Mouse (Mus musculus) limb, embryonic 11.5 days (tissue): ENCODE data around the gene Ap1b1. TPM values are rescaled to one million over a fixed set of nuclear protein-coding genes. Genes with fewer than 3 reads are reported as not detected.

Experiments
- ATAC-seq: fragments of 200-750 bp; cut with Nextera tagmentation; 2 replicates; pipeline ENCODE4 v1.8.0; 2017; ENCODE audit warnings: low read depth; ENCODE audit not compliant: insufficient number of reproducible peaks, low FRiP score, low TSS enrichment
- DNase-seq: peaks from one replicate; pipeline ENCODE4 v3.0.0-alpha.2; 2015; ENCODE audit warnings: low spot score
- H3K27ac ChIP-seq: fragments of 300-500 bp; sonication (generic); replicated peaks from 2 replicates; pipeline ENCODE4 v1.5.1; 2014; ENCODE audit warnings: low read depth, mild to moderate bottlenecking, low read length
- H3K27me3 ChIP-seq: fragments of 300-500 bp; sonication (generic); 2 replicates; pipeline ENCODE4 v1.6.1; 2014; ENCODE audit warnings: mild to moderate bottlenecking, low read length, mixed read lengths; ENCODE audit not compliant: control insufficient read depth, insufficient read depth
- H3K36me3 ChIP-seq: fragments of 300-500 bp; sonication (generic); 2 replicates; pipeline ENCODE4 v1.6.1; 2014; ENCODE audit warnings: mild to moderate bottlenecking, low read length, moderate library complexity, mixed read lengths; ENCODE audit not compliant: control insufficient read depth, insufficient read depth
- H3K4me1 ChIP-seq: fragments of 300-500 bp; sonication (generic); 2 replicates; pipeline ENCODE4 v1.6.1; 2014; ENCODE audit warnings: low read length, mixed read lengths; ENCODE audit not compliant: control insufficient read depth, insufficient read depth
- H3K4me2 ChIP-seq: fragments of 300-500 bp; sonication (generic); 2 replicates; pipeline ENCODE4 v1.6.1; 2014; ENCODE audit warnings: low read depth, mild to moderate bottlenecking, moderate library complexity; ENCODE audit not compliant: severe bottlenecking
- H3K4me3 ChIP-seq: fragments of 300-500 bp; sonication (generic); 2 replicates; pipeline ENCODE4 v1.5.1; 2014; ENCODE audit warnings: low read depth, low read length
- H3K9ac ChIP-seq: fragments of 300-500 bp; sonication (generic); 2 replicates; pipeline ENCODE4 v1.6.1; 2014; ENCODE audit warnings: mild to moderate bottlenecking, low read length
- H3K9me3 ChIP-seq: fragments of 300-500 bp; sonication (generic); 2 replicates; pipeline ENCODE4 v1.6.1; 2016; ENCODE audit warnings: low read length; ENCODE audit not compliant: control insufficient read depth
- WGBS: fragments of 180-500 bp; shearing (Covaris S2); extraction: QIAGEN DNeasy Blood & Tissue Kit; methylation state at CpG from one replicate; pipeline ENCODE4 v1.1.7; 2014; 5-methylcytosine and 5-hydroxymethylcytosine counted together
- polyA plus RNA-seq: library from polyadenylated mRNA; unstranded; fragments of >200 nt; fragmentation: Nextera tagmentation; extraction: Ambion mirVana; gene quantifications from 2 replicates; pipeline ENCODE4 v1.2.1, GENCODE M21; 2014

The Ap1b1 gene
- polyA plus RNA-seq, 1 experiment from 2014 or later, result 48.9 TPM

DNA sequence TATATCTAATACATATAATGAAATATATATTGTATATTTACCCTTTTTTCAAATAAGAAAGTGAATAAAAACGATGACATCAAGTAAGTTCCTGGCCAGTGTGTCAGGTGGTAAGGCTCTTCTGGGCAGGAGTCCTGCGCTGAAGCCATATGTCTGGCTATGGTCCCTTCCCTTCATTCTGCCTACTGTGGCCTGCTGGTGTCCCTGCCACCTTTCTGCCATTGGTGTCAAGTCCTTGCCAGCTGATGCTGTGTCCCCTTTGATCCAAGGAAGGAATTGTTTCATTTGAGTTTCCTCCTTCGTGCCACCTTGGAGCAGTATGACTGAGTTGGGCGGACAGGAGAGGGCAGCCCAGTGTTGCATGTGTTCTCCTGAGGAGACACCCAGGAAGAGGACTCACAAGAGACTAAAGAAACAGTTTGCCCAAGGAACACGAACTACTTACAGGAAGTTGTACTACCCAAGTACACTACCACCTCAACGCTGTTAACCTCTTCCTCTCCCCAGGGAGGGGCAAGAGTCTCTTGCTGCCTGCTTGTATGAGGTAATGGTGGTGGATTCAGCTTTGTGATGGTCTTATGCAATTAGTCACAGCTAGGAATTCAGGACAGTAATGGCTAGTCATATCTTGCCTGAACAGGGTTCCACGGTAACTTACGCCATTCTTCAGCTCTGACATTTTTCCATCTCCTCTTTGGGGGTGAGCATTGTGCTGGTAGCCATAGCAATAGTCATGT, 56.2 kb downstream of the Ap1b1 start:
- no peaks in the 10 kb centered on the region for H3K27me3 ChIP-seq
- peaks cover 11% of the 10 kb centered on the region for H3K36me3 ChIP-seq
- no peak overlapping the region for H3K27ac ChIP-seq
- H3K9me3 ChIP-seq, result no peaks in the 10 kb centered on the region
- WGBS, result 92% methylated on average over 8 of the region's 8 CpGs
- H3K9ac ChIP-seq, result no peak overlapping the region
- no peak overlapping the region for H3K4me2 ChIP-seq
- H3K4me1 ChIP-seq, result no peaks in the 10 kb centered on the region
- ATAC-seq, result no peak
- H3K4me3 ChIP-seq, result no peak overlapping the region
- DNase-seq, result no peak

DNA sequence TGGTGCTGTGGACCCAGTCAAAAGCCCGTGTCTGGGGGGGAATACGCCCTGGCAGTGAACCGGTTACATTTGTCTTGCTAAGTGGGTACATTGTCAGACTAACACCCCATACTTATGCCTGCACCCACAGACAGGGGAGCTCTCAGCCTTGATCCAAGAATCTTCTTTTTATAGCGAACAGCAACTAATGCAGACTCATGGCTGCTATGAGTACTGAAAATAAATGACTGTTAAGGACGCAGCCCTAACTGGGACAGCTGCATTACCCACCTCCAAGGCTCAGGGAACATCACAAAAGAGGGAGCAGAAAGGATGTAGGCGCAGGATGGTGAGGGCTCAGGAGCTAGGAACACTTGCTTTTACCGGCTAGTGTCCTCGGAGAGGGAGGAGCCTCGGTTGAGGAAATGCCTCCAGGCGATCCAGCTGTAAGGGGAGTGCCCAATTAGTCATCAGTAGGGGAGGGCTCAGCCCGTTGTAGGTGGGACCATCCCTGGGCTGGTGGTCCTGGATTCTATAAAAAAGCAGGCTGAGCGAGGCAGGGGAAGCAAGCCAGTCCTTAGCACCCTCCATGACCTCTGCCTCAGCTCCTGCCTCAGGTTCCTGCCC, 59.8 kb downstream of the Ap1b1 start:
- WGBS, result 41% methylated on average over 12 of the region's 12 CpGs
- Histone ChIP-seq H3K27me3 (no peaks in the 10 kb centered on the region), H3K4me3 (no peak overlapping the region), H3K36me3 (no peaks in the 10 kb centered on the region), H3K9me3 (no peaks in the 10 kb centered on the region), H3K9ac (no peak overlapping the region), H3K27ac (no peak overlapping the region), H3K4me1 (no peaks in the 10 kb centered on the region), H3K4me2 (no peak overlapping the region)
- ATAC-seq (no peak), DNase-seq (no peak)

DNA sequence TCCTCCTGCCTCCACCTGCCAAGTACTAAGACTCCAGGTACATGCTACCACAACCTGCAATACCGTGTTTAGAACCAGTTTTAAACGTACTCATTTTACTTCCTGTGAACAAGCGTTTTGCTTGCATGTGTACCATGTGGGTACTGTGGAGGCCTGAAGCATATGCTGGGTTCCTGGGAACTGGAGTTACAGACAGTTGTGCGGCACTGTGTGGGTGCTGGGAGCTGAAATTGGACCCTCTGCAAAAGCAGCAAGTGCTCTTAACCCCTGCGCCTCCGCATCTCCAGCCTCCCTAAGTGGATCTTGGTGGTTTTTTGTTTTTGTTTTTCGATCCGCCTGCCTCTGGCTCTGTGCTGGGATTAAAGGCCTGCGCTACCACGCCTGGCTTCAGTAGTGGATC, 65.0 kb downstream of the Ap1b1 start:
- H3K36me3 ChIP-seq, result no peaks in the 10 kb centered on the region
- WGBS, result 83% methylated on average over 10 of the region's 10 CpGs
- peaks cover 8% of the 10 kb centered on the region; the same call in 1 of the 2 replicates for H3K4me1 ChIP-seq
- no peaks in the 10 kb centered on the region for H3K9me3 ChIP-seq
- peaks cover 11% of the 10 kb centered on the region for H3K27me3 ChIP-seq
- H3K9ac ChIP-seq, result no peak overlapping the region
- no peak overlapping the region for H3K4me2 ChIP-seq
- H3K27ac ChIP-seq, result no peak overlapping the region
- ATAC-seq (no peak), DNase-seq (no peak)
- H3K4me3 ChIP-seq, result no peak overlapping the region

DNA sequence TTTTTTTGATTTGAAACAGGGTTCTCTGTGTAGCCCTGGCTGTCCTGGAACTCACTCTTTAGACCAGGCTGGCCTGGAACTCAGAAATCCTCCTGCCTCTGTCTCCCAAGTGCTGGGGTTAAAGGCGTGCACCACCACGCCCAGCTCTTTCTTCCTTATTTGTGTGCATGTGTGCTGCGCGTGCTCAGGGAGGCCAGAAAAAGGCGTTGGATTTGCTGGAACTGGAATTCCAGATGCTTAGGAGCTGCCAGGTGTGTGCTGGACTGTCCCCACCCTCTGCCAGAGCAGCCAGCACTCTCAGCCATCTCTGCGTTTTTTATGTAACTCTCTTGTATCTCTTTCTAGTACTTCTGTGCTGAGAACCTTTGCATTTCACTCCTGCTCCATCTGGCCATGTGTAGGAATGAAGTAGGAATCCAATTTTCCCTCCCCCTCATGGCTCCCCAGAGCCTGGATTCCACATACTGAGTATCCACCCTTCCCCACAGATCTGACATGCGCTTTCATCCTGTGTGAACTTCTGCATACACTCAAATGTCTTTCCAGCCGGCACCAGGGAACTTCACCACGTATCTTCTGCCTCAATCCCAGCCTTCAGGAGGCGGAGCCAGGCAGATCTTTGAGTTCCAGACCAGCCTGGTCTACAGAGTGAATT, 65.7 kb downstream of the Ap1b1 start:
- H3K4me1 ChIP-seq, result peaks cover 8% of the 10 kb centered on the region; the same call in 1 of the 2 replicates
- no peaks in the 10 kb centered on the region for H3K36me3 ChIP-seq
- no peak overlapping the region for H3K4me3 ChIP-seq
- no peak overlapping the region for H3K9ac ChIP-seq
- H3K4me2 ChIP-seq, result no peak overlapping the region
- ATAC-seq (no peak), DNase-seq (no peak)
- peaks cover 18% of the 10 kb centered on the region for H3K27me3 ChIP-seq
- no peak overlapping the region for H3K27ac ChIP-seq
- 73% methylated on average over 10 of the region's 10 CpGs for WGBS
- no peaks in the 10 kb centered on the region for H3K9me3 ChIP-seq

DNA sequence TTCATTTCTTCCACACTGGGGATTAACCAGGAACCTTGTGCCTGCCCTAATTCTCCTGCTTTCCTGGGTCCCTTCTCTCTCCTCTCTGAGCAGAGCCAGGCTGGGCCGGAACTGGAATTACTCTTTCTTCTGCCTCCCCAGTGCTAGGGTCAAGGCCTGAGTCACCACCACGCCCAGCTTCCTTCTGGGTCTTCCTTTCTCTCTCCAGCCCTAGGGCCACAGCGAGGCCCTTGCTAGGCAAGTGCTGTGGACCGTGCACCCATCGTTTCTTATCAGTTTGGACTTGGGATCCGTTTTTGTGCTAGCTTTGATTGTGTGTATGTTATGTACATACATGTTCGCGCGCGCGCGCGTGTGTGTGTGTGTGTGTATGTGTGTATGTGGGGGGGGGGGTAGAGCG, 67.5 kb downstream of the Ap1b1 start:
- peaks cover 35% of the 10 kb centered on the region for H3K27me3 ChIP-seq
- H3K9ac ChIP-seq, result no peak overlapping the region
- peaks cover 19% of the 10 kb centered on the region for H3K4me1 ChIP-seq
- WGBS, result 87% methylated on average over 14 of the region's 14 CpGs
- ATAC-seq, result no peak
- H3K27ac ChIP-seq, result no peak overlapping the region
- no peaks in the 10 kb centered on the region for H3K9me3 ChIP-seq
- DNase-seq, result no peak
- H3K4me3 ChIP-seq, result no peak overlapping the region
- H3K36me3 ChIP-seq, result no peaks in the 10 kb centered on the region
- H3K4me2 ChIP-seq, result no peak overlapping the region

DNA sequence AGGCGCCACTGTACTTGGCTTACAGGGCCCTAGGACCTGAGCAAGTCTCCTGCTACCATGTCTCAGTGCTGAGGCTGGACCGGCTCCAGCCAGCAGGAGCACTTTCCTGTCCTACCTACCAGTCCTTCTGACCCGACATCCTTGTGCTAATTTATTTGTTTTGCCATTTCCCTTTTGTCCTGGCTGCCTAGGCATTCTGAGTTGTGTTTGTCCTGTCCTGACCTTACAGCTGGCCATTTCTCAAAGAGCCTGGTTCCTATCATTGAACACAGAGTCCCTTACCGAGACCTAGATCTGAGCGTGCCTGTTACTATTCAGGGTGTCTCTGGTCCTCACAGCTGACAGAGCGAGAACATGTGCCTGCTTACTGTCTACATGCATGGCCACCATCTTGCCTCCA, 68.2 kb downstream of the Ap1b1 start:
- DNase-seq, result no peak
- Histone ChIP-seq H3K9ac (no peak overlapping the region), H3K4me3 (no peak overlapping the region), H3K4me2 (no peak overlapping the region), H3K27me3 (peaks cover 42% of the 10 kb centered on the region), H3K36me3 (no peaks in the 10 kb centered on the region), H3K4me1 (peaks cover 22% of the 10 kb centered on the region), H3K9me3 (no peaks in the 10 kb centered on the region), H3K27ac (no peak overlapping the region)
- WGBS, result 64% methylated on average over 6 of the region's 6 CpGs
- ATAC-seq, result no peak

DNA sequence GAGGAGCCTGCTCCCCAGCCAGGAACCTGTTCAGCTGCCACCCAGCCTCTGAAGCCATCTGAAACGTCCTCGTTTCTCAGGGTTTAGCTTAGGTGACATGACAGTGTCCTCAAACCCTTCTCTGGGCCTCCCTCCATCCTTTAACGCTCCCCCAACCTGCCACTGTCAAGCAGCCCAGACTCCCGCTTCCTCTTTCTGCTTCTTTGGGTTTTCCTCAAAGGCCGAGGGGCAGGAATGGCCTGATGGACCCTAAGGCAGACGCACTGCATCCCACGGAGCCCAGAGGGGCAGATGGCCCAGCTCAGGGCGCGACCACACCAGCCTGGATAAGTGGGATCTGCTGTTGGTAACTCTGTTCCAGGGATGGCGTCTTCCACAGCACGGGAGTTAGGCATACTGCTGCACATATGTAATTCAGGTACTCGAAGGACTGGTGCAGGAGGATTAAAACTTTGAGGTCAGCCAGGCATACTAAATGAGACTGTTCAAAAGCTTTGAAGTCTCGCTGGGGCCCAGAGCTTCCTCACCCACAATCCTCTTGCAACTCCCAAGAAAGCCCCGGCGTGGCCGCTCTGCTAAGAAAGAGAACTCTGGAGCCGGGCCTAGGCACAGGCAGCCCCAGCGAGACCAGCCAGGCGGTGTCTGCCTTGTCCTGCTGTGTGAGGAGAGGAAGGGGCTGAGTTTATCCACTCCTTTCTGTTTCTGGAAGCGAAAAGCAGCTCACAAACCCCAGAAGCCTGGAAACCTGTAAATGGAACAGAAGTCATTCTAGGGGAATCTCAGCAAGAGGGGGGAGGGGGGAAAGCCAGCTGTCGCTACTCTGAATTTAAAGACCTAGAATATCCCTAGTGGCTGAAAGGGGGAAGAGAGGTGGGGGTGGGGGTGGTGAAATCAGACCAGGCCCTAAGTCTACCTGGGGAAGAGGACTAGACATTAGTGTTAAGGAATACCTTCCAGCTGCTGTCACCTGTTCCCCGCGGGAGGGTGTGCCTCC, 69.6 kb downstream of the Ap1b1 start:
- 32% methylated on average over 23 of the region's 23 CpGs for WGBS
- Histone ChIP-seq H3K27me3 (peaks cover 56% of the 10 kb centered on the region), H3K4me2 (no peak overlapping the region), H3K9ac (peak overlapping the region; percentile 47; the same call in 1 of the 2 replicates), H3K4me3 (no peak overlapping the region), H3K4me1 (peaks cover 27% of the 10 kb centered on the region), H3K9me3 (no peaks in the 10 kb centered on the region), H3K27ac (no peak overlapping the region), H3K36me3 (no peaks in the 10 kb centered on the region)
- peak; percentile 55 for DNase-seq
- ATAC-seq, result no peak

DNA sequence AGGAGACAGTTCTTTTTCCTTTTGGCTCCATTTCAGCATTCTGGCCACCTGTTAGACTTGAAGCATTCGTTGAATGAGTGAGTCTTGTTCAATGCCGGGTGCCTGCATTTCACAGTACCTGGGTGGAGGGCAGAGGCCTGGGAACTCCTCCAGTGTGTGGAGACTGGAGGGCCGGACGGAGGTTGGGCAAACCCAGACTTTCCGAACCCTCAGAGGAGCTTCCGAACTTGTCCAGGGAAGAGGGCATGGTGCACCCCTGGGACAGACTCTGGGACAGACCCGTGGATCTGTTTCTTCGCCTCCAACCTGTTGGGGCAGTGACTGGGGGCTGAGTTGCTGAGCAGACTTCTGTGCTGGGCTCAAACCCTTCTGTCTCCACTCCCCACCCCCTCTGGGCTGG, 70.4 kb downstream of the Ap1b1 start:
- WGBS, result 56% methylated on average over 8 of the region's 8 CpGs
- Histone ChIP-seq H3K4me2 (no peak overlapping the region), H3K27ac (no peak overlapping the region)

More for the DNA sequence above, 70.4 kb downstream of the Ap1b1 start:
- ATAC-seq (no peak), DNase-seq (no peak)
- Histone ChIP-seq H3K4me3 (no peak overlapping the region), H3K36me3 (no peaks in the 10 kb centered on the region), H3K9ac (no peak overlapping the region), H3K9me3 (no peaks in the 10 kb centered on the region), H3K27me3 (peaks cover 64% of the 10 kb centered on the region), H3K4me1 (peaks cover 36% of the 10 kb centered on the region)
